ENCODE assay signal across 9 mouse cellular contexts in genomic region chr2:55437007-55437949, GRCm38 (mm10). TPM values are rescaled to one million over a fixed set of nuclear protein-coding genes. Genes with fewer than 3 reads are reported as not detected.
DNase-seq lines count a peak whose midpoint lies in the region; ATAC-seq lines count a peak whose summit lies in the region.
"Had no signal": no experiment of that assay in that cellular context is flagged by ENCODE, and none has a peak within 500 bp of the region (broad histone marks: within the 10 kb centered on the region; RNA-seq: fewer than 3 reads in every experiment).

No protein-coding gene starts in this region.

- H3K4me2 ChIP-seq in lung, embryonic 16.5 days (ENCODE audit: low read depth, low read length), result peak overlapping the region; percentile 63
- H3K4me2 ChIP-seq in embryonic facial prominence, embryonic 14.5 days (ENCODE audit: low read depth, low read length), result peak overlapping the region; percentile 82
- H3K4me2 ChIP-seq in hindbrain, embryonic 16.5 days (ENCODE audit: low read length), result peak overlapping the region; percentile 95
- H3K4me2 ChIP-seq in liver, embryonic 12.5 days, result peak overlapping the region; percentile 53

- no peak for DNase-seq in lung, postnatal 25 days (ENCODE audit: low spot score)
- DNase-seq in embryonic facial prominence, embryonic 14.5 days (ENCODE audit: low spot score), result peak; percentile 15
- DNase-seq in right cerebral cortex, postnatal 14 days, result peak; percentile 32
- no peak for DNase-seq in spleen, postnatal 14 days (ENCODE audit: low spot score in 2 of 2)
- DNase-seq in gastrocnemius, postnatal 4 days (ENCODE audit: low spot score in 2 of 2), result no peak

- no peak overlapping the region for H3K9ac ChIP-seq in lung, embryonic 16.5 days (ENCODE audit: low read length)
- peak overlapping the region; percentile 55 for H3K9ac ChIP-seq in embryonic facial prominence, embryonic 14.5 days (ENCODE audit: low read depth, low read length)
- H3K9ac ChIP-seq in hindbrain, embryonic 16.5 days (ENCODE audit: low read depth, low read length), result peak overlapping the region; percentile 79
- no peak overlapping the region for H3K9ac ChIP-seq in liver, embryonic 12.5 days

- no peaks in the 10 kb centered on the region for H3K36me3 ChIP-seq in lung, embryonic 16.5 days (ENCODE audit: control insufficient read depth, insufficient read depth, low read length)
- H3K36me3 ChIP-seq in embryonic facial prominence, embryonic 14.5 days (ENCODE audit: control insufficient read depth, insufficient read depth, low read length), result no peaks in the 10 kb centered on the region
- H3K36me3 ChIP-seq in hindbrain, embryonic 16.5 days (ENCODE audit: control insufficient read depth, insufficient read depth, low read length), result no peaks in the 10 kb centered on the region
- no peaks in the 10 kb centered on the region for H3K36me3 ChIP-seq in liver, embryonic 12.5 days

- peak; percentile 12; the same call in 1 of the 2 replicates for ATAC-seq in lung, embryonic 16.5 days (ENCODE audit: low read depth)
- ATAC-seq in embryonic facial prominence, embryonic 14.5 days (ENCODE audit: low read depth), result peak; percentile 24
- ATAC-seq in hindbrain, embryonic 16.5 days, result peak; percentile 53
- no peak for ATAC-seq in liver, embryonic 12.5 days
- ATAC-seq: Patski had no signal

- H3K4me1 ChIP-seq in lung, embryonic 16.5 days (replicated peaks; ENCODE audit: control insufficient read depth, insufficient read depth, low read length), result peaks cover 6% of the 10 kb centered on the region
- H3K4me1 ChIP-seq in embryonic facial prominence, embryonic 14.5 days (ENCODE audit: control insufficient read depth, insufficient read depth, low read length), result peaks cover 10% of the 10 kb centered on the region; the same call in 1 of the 2 replicates
- H3K4me1 ChIP-seq in hindbrain, embryonic 16.5 days (ENCODE audit: control insufficient read depth, insufficient read depth, low read depth, low read length), result peaks cover 5% of the 10 kb centered on the region
- no peaks in the 10 kb centered on the region for H3K4me1 ChIP-seq in liver, embryonic 12.5 days

- no peak overlapping the region for H3K27ac ChIP-seq in lung, embryonic 16.5 days (ENCODE audit: low read length)
- H3K27ac ChIP-seq in embryonic facial prominence, embryonic 14.5 days (replicated peaks; ENCODE audit: low read depth, low read length), result no peak overlapping the region
- H3K27ac ChIP-seq in hindbrain, embryonic 16.5 days (ENCODE audit: low read depth, low read length), result peak overlapping the region; percentile 70
- H3K27ac ChIP-seq in liver, embryonic 12.5 days, result no peak overlapping the region

- H3K27me3 ChIP-seq in lung, embryonic 16.5 days (ENCODE audit: control insufficient read depth, insufficient read depth, low read depth, low read length), result peaks cover 30% of the 10 kb centered on the region
- H3K27me3 ChIP-seq in embryonic facial prominence, embryonic 14.5 days (replicated peaks; ENCODE audit: control insufficient read depth, insufficient read depth, low read length), result peaks cover 38% of the 10 kb centered on the region
- no peaks in the 10 kb centered on the region for H3K27me3 ChIP-seq in hindbrain, embryonic 16.5 days (replicated peaks; ENCODE audit: control insufficient read depth, insufficient read depth, low read length)
- peaks cover 41% of the 10 kb centered on the region for H3K27me3 ChIP-seq in liver, embryonic 12.5 days (replicated peaks)

- no peaks in the 10 kb centered on the region for H3K9me3 ChIP-seq in lung, embryonic 16.5 days (ENCODE audit: control insufficient read depth, low read length)
- H3K9me3 ChIP-seq in embryonic facial prominence, embryonic 14.5 days (ENCODE audit: control insufficient read depth, low read length), result no peaks in the 10 kb centered on the region
- H3K9me3 ChIP-seq in hindbrain, embryonic 16.5 days (ENCODE audit: control insufficient read depth, low read length), result no peaks in the 10 kb centered on the region
- no peaks in the 10 kb centered on the region for H3K9me3 ChIP-seq in liver, embryonic 12.5 days (replicated peaks)

- 1% methylated on average over 51 of the region's 51 CpGs for WGBS in lung, embryonic 16.5 days
- under 1% methylated on average over 49 of the region's 51 CpGs for WGBS in embryonic facial prominence, embryonic 14.5 days
- WGBS in hindbrain, embryonic 16.5 days, result under 1% methylated on average over 51 of the region's 51 CpGs
- 3% methylated on average over 51 of the region's 51 CpGs for WGBS in liver, embryonic 12.5 days (ENCODE audit: insufficient replicate concordance)

- peak overlapping the region; percentile 43 for H3K4me3 ChIP-seq in lung, embryonic 16.5 days (ENCODE audit: low read length)
- H3K4me3 ChIP-seq in embryonic facial prominence, embryonic 14.5 days (ENCODE audit: low read depth, low read length), result peak overlapping the region; percentile 47
- H3K4me3 ChIP-seq in hindbrain, embryonic 16.5 days (ENCODE audit: low read length), result peak overlapping the region; percentile 72
- peak overlapping the region; percentile 28 for H3K4me3 ChIP-seq in liver, embryonic 12.5 days

RNA-seq across cellular contexts. Expression of gene Kcnj3, which starts 1.5 kb away (rescaled TPM):
- 0.62 and 0.64 TPM in 2 replicates for polyA plus RNA-seq in lung, embryonic 16.5 days (2015; fragmentation: Nextera tagmentation; extraction: Ambion mirVana)
- 0.98 and 1.0 TPM in 2 replicates for polyA plus RNA-seq in embryonic facial prominence, embryonic 14.5 days (2014; fragmentation: Nextera tagmentation; extraction: Ambion mirVana)
- polyA plus RNA-seq in hindbrain, embryonic 16.5 days (2015; fragmentation: Nextera tagmentation; extraction: Ambion mirVana), result 6.4 and 6.8 TPM in 2 replicates
- 0.10 and 0.14 TPM in 2 replicates for polyA plus RNA-seq in liver, embryonic 12.5 days (2016; fragmentation: Nextera tagmentation; extraction: Ambion mirVana)
- total RNA-seq in gastrocnemius, postnatal 4 days (2021), result 1 to 10 TPM; 2.5 to 3.3 TPM
- polyA plus RNA-seq: Patski had no signal

Comparison
In these comparisons a context has a peak if more than half of its experiments do, and no peak if none do; other contexts are left out.
1. H3K9ac ChIP-seq: peak in embryonic facial prominence, embryonic 14.5 days (single experiment) and hindbrain, embryonic 16.5 days (single experiment); none in lung, embryonic 16.5 days (single experiment) and liver, embryonic 12.5 days (single experiment).
2. DNase-seq: peak in embryonic facial prominence, embryonic 14.5 days (single experiment) and right cerebral cortex, postnatal 14 days (single experiment); none in lung, postnatal 25 days (single experiment), spleen, postnatal 14 days (0 of 2) and gastrocnemius, postnatal 4 days (0 of 2).
3. Peak in every context shown above with its lines, with median percentiles within 50 percentile points of each other: H3K4me2 ChIP-seq and H3K4me3 ChIP-seq.